Mouse (Mus musculus): ENCODE results near the gene Mtmr14. TPM values are rescaled to one million over a fixed set of nuclear protein-coding genes. Genes with fewer than 3 reads are reported as not detected.

Gene Mtmr14
- total and polyA plus RNA-seq, 3 experiments = 63.9 to 88.0 (median 81.0) TPM

DNA sequence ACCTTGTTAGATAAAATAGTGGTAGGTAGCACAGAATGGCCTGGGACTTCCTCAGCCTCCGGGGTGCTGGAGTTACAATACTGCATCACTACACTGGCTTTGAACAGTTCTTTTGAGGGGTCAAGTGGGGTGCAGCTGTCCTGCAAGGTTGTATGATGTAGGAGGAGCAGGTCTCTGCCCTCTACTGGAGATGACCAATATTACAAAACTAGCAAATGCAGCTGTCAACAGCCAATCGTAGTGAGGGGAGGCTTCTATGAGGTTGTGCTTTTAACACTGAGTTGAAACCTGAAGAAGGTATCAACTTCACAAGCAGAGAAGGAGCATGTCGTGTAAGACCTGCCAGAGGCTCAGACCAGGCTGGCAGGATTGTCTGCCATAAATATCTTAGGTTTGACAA is 64.6 kb downstream of the Mtmr14 start:
- peak; percentile 74 for TF ChIP-seq SMC3 (IDR thresholded peaks at IDR 0.05; ENCODE audit: low read depth, low read length)
- peak; percentile 51 to 77; a peak in 3 of 4 replicates for TF ChIP-seq CTCF (conservative IDR thresholded peaks at IDR 0.05 in 1 of 2, IDR thresholded peaks at IDR 0.05 in 1 of 2; ENCODE audit: low read depth in 2 of 2, low read length in 2 of 2)
- peak; percentile 58 for TF ChIP-seq RAD21 (IDR thresholded peaks at IDR 0.05; ENCODE audit: low read depth, low read length)
- TF ChIP-seq POLR2AphosphoS2 (IDR thresholded peaks at IDR 0.05; ENCODE audit: low read depth, low read length) = no peak
- TF ChIP-seq MEF2A (IDR thresholded peaks at IDR 0.05; ENCODE audit: borderline replicate concordance, low read depth, low read length) = no peak
- H3K9me3 ChIP-seq (replicated peaks; ENCODE audit: low read length) = no peaks in the 10 kb centered on the region
- no peak overlapping the region for H3K4me2 ChIP-seq (ENCODE audit: insufficient read depth, low read depth, poor library complexity, severe bottlenecking)
- no peaks in the 10 kb centered on the region for H3K36me3 ChIP-seq (replicated peaks in 1 of 2; ENCODE audit: control insufficient read depth in 1 of 2, insufficient read depth in 1 of 2, low read length in 1 of 2)
- no peak overlapping the region for H3K27ac ChIP-seq (ENCODE audit: insufficient read depth, low read depth)
- no peaks in the 10 kb centered on the region for H3K27me3 ChIP-seq (replicated peaks)
- H3K4me3 ChIP-seq (replicated peaks in 1 of 3; ENCODE audit: low read depth in 2 of 3, low read length in 2 of 3, poor library complexity in 1 of 3) = no peak overlapping the region
- peaks cover 0 to 25% of the 10 kb centered on the region in 2 experiments for H3K4me1 ChIP-seq (ENCODE audit: control insufficient read depth in 1 of 2, insufficient read depth in 2 of 2)
- peak; percentile 56 for DNase-seq (ENCODE audit: extremely low read depth)
- in situ Hi-C loops (cut with MboI; ENCODE audit: low pct_ligation_motif_present, low pct_unique_long_range_greater_than_20kb, low sequenced_read_pairs) = loop anchor here (5.0 to 25.0 kb wide), 3 partner anchors 130 to 590 kb away; partner anchors contain the start of gene Thumpd3
- peaks cover 1% of the 10 kb centered on the region for H3K79me2 ChIP-seq (replicated peaks; ENCODE audit: control insufficient read depth, extremely low read depth, insufficient read depth, poor library complexity, severe bottlenecking)
- dilution Hi-C loops (cut with MboI; ENCODE audit: extremely low pct_ligation_motif_present, extremely low pct_unique_long_range_greater_than_20kb, low sequenced_read_pairs) = no loop called here
- no peak overlapping the region for H3K9ac ChIP-seq (ENCODE audit: insufficient read depth, low read depth)

DNA sequence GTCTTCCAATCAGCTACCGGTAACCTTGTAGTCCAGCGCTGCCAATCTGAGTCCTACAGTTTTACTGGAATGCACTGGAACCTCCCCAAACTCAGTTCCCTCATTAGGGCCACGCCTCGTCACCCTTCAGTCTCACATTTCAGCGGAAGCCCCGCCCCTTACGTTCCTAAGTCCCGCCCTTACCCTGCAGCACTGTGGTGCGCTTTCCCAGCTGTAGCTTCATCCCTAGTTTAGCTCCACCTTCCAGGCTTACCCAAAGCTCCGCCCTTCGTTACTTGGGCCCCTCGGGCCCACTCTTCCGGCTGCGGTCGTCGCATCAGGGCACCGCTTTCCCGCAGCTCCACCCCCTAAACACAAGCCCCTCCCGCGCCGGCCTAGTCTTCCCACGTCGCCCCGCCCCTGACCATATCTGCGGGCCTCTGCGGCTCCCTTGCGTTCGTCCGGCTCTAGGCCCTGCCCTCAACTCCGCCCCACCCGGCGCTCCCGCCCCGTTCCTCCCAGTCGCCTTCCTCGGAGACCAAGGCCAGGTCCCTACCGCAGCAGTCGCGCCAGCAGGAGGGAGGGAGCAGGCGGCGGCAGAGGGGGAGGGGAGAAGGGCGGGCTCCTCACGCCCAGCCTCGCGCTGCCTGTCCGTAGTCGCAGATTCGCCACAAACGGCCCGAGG is 68.8 kb downstream of the Mtmr14 start:
- peak overlapping the region; percentile 91 to 98 (median 97) for H3K4me3 ChIP-seq (replicated peaks in 1 of 3; ENCODE audit: low read depth in 2 of 3, low read length in 2 of 3, poor library complexity in 1 of 3)
- no peaks in the 10 kb centered on the region for H3K27me3 ChIP-seq (replicated peaks)
- DNase-seq (ENCODE audit: extremely low read depth) = peak; percentile 99
- H3K9me3 ChIP-seq (replicated peaks; ENCODE audit: low read length) = no peaks in the 10 kb centered on the region
- H3K27ac ChIP-seq (ENCODE audit: insufficient read depth, low read depth) = peak overlapping the region; percentile 77
- H3K4me1 ChIP-seq (ENCODE audit: control insufficient read depth in 1 of 2, insufficient read depth in 2 of 2) = peaks cover 10 to 37% of the 10 kb centered on the region in 2 experiments
- peak overlapping the region; percentile 90 for H3K9ac ChIP-seq (ENCODE audit: insufficient read depth, low read depth)
- H3K4me2 ChIP-seq (ENCODE audit: insufficient read depth, low read depth, poor library complexity, severe bottlenecking) = peak overlapping the region; percentile 95
- dilution Hi-C loops (cut with MboI; ENCODE audit: extremely low pct_ligation_motif_present, extremely low pct_unique_long_range_greater_than_20kb, low sequenced_read_pairs) = no loop called here
- H3K79me2 ChIP-seq (replicated peaks; ENCODE audit: control insufficient read depth, extremely low read depth, insufficient read depth, poor library complexity, severe bottlenecking) = peaks cover 36% of the 10 kb centered on the region
- in situ Hi-C loops (cut with MboI; ENCODE audit: low pct_ligation_motif_present, low pct_unique_long_range_greater_than_20kb, low sequenced_read_pairs) = loop anchor here (10.0 to 25.0 kb wide), 2 partner anchors 262 to 594 kb away; partner anchors contain the start of gene Thumpd3
- H3K36me3 ChIP-seq (replicated peaks in 1 of 2; ENCODE audit: control insufficient read depth in 1 of 2, insufficient read depth in 1 of 2, low read length in 1 of 2) = peaks cover 13 to 21% of the 10 kb centered on the region in 2 experiments
- TF ChIP-seq EP300 (IDR thresholded peaks at IDR 0.05; ENCODE audit: low read length) (no peak), ETS1 (conservative IDR thresholded peaks at IDR 0.05; ENCODE audit: low read depth, low read length) (0 out of 2 replicates have a peak, but pooled peaks have one; percentile 14), JUN (IDR thresholded peaks at IDR 0.05; ENCODE audit: insufficient read depth, low read depth, low read length) (no peak), ZKSCAN1 (IDR thresholded peaks at IDR 0.05; ENCODE audit: borderline replicate concordance, low read depth, low read length) (no peak), ZMIZ1 (IDR thresholded peaks at IDR 0.05; ENCODE audit: low read depth, low read length) (peak; percentile 68), TCF12 (IDR thresholded peaks at IDR 0.05; ENCODE audit: low read depth, low read length) (peak; percentile 30; the same call in 1 of the 2 replicates), CHD1 (IDR thresholded peaks at IDR 0.05; ENCODE audit: low read depth, low read length) (no peak), POLR2AphosphoS2 (IDR thresholded peaks at IDR 0.05; ENCODE audit: low read depth, low read length) (no peak), UBTF (IDR thresholded peaks at IDR 0.05; ENCODE audit: low read depth, low read length) (no peak), POLR2A (IDR thresholded peaks at IDR 0.05; ENCODE audit: low read depth, low read length) (peak; percentile 62), MAZ (IDR thresholded peaks at IDR 0.05; ENCODE audit: low read depth, low read length) (peak; percentile 84), TBP (conservative IDR thresholded peaks at IDR 0.05; ENCODE audit: low read depth, low read length) (peak; percentile 67; the same call in 1 of the 2 replicates), NRF1 (IDR thresholded peaks at IDR 0.05; ENCODE audit: low read depth, low read length) (no peak; the same call in 1 of the 2 replicates), SIN3A (IDR thresholded peaks at IDR 0.05; ENCODE audit: low read length) (peak; percentile 46; the same call in 1 of the 2 replicates), MYC (IDR thresholded peaks at IDR 0.05; ENCODE audit: low read depth, low read length) (peak; percentile 47; the same call in 1 of the 2 replicates), RCOR1 (conservative IDR thresholded peaks at IDR 0.05; ENCODE audit: low read depth, low read length) (no peak), USF1 (IDR thresholded peaks at IDR 0.05; ENCODE audit: low read depth, low read length) (no peak), USF2 (conservative IDR thresholded peaks at IDR 0.05; ENCODE audit: low read depth, low read length) (no peak), CTCF (conservative IDR thresholded peaks at IDR 0.05 in 1 of 2, IDR thresholded peaks at IDR 0.05 in 1 of 2; ENCODE audit: low read depth in 2 of 2, low read length in 2 of 2) (no peak), MAX (IDR thresholded peaks at IDR 0.05; ENCODE audit: low read length) (no peak; the same call in 1 of the 2 replicates), PAX5 (IDR thresholded peaks at IDR 0.05; ENCODE audit: low read length) (no peak), HCFC1 (IDR thresholded peaks at IDR 0.05; ENCODE audit: low read depth, low read length) (no peak), ELF1 (IDR thresholded peaks at IDR 0.05; ENCODE audit: low read depth, low read length) (peak; percentile 84), SMC3 (IDR thresholded peaks at IDR 0.05; ENCODE audit: low read depth, low read length) (no peak), CHD2 (IDR thresholded peaks at IDR 0.05; ENCODE audit: low read length) (peak; percentile 92), IRF4 (IDR thresholded peaks at IDR 0.05; ENCODE audit: low read depth, low read length) (no peak; the same call in 1 of the 2 replicates), MAFK (IDR thresholded peaks at IDR 0.05; ENCODE audit: insufficient replicate concordance, low read length) (no peak), KAT2A (IDR thresholded peaks at IDR 0.05; ENCODE audit: insufficient replicate concordance, low read length) (no peak)
